Mouse (Mus musculus): ENCODE data around the gene Svopl.

Gene Svopl

DNA sequence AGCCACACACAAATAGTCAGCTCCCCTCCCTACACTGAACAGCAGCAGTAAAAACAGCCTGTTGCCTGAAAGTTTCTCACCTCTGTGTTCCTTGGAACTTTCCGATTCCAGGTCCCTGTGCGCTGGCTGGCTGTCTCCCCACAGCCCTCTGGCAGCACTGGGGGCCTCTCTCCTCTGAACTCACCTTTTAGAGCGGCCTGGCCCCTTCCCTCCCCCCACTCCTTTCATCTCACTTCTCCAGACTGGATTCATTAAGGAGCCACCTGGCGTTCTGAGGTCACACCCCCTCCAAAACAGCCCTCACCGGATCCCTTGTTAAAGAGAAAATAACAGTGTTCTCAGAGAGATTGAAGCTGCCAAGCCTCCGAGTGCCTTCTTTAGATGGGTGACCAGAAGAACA, at the start of gene Svopl:
Svopl (minus strand) TSS at position 159 of the 400 bp plus-strand sequence.
- DNase-seq (ENCODE audit: low spot score): no peak

DNA sequence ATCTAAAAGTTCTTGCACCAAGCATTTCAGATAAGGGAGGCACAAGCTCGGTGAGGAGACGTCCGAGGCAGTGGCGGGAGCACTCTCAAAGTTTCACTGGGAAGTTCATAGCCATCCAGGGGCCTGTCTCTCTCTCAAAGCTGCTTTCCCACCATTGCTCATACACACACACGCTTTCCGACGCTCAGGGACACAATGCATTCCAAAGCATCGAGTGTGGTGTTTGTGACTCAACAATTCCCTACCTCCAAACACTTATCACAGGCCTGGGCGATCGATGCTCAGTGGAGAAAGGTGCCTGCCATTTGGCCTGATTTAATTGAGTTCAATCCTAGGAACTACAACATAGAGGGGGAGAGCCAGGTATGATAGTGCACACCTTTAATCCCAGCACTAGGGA, 47.9 kb upstream of the Svopl start:
- DNase-seq (ENCODE audit: low spot score): no peak

DNA sequence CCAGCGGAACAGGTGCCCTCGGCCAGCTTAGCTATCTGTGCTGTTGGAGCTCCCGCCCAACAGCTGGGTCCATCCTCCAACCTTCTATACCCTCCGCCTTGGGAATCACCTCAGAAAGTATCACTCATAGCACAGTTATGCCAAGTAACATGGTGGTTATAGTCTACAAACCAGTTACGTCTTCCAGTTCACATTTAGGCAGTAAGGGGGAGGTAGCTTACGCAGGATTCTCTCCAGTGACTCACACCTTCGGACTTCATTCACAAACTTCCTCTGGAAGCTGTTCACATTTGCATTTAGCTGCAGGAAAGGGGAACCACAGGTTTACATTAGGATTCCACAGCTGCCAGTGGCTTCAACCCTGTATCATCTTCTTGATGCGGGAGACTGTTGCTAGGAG, 45.7 kb upstream of the Svopl start:
- DNase-seq (ENCODE audit: low spot score): no peak

DNA sequence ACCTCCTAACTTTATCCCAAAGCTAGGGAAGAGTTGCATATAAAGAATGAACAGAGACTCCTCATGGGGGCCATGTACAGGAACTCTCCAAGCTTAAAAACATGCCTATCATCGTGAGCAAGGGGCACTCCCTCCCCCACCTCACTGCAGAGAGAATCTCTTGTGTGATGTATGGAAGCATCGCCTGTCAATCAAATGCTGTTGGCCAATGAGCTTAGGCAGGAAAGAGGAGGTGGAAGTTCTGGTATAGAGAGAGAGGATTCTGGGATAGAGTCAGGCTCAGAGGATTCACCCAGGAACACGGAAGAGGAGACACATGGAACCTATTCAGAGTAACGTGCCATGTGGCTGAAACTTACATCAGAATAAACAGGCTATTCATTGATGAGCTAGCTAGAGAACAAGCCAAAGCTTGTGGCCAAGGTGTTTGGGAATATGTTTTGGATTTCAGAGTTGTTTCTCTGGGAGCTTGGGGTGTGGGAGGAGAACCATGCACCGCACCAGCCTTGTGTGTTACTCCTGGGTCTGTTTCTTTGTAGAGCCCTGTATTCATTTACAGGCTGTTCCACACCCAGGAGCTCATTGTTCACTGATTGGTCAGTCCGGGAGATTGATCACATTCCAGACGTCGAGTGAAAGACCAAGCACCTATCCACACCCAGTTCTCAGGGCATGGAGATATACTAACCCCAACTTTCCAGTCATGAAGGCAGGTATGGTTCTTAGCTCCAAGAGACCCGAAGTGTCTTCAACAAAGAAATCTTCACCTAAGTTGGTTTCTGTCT, 40.6 kb upstream of the Svopl start:
- DNase-seq (ENCODE audit: low spot score): no peak

DNA sequence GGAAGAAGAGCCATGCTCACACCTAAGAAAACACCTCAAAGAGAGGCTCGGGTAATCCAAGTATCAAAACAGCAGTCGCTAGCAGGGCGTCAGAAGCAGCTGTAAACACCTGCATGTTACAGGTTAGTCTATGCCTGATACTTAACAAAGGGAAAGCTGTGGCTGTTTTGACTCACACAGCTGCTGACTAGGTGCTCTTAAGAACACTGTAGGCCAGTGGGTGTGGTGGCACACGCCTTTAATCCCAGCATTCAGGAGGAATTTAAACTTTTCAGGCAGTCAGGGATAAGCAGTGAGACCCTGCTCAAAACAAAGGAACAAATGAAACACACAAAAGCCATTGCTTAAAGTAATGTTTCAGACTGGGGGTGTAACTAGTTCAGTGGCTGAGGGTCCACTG, 36.4 kb upstream of the Svopl start:
- no peak for DNase-seq (ENCODE audit: low spot score)

DNA sequence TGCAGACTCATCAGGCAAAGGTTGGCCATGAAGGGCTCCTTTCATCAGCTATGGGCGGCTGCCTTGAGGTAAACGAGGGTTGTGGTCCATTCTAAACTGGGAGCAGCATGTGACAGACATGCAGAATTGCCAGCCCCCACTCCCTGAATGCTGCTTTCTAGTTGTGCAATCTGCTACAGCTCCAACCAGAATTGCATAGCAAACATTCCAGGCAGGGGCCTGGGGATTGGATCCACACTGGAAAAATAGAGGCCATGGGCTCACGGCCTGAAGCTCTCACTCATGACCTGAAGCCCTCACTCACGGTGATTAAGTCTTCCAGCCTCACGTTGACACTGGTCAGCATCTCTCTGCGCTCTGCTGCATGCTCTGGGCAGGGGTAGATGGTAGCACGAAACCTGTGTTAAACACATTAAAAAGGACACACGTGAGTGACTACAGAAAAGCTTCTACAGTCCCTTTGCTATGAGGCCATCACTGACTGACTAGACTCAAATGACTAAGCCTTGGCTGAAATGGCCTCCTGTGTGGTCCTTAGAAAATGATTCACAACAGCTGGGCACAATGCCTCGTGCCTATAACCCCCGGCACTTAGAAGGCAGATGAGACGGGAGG, 35.0 kb upstream of the Svopl start:
- no peak for DNase-seq (ENCODE audit: low spot score)

DNA sequence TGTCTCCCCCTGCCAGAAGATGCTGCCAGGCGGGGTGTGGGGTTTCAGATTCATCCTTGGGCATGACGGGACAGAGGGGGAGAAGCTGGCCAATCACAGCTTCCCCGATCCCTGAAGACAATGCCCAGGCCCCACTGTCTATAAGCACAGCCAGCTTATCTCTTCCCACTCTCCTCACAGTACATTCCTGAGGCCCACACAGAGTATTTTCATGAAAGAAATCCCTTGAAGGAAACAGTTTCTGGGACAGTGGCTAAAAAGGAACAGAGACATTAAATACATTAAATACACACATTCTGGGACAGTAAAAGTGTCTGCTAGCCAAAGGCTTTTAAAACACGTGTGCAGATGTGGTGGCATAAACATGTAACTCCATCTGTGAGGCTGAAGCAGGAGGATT, 33.6 kb upstream of the Svopl start:
- no peak for DNase-seq (ENCODE audit: low spot score)

DNA sequence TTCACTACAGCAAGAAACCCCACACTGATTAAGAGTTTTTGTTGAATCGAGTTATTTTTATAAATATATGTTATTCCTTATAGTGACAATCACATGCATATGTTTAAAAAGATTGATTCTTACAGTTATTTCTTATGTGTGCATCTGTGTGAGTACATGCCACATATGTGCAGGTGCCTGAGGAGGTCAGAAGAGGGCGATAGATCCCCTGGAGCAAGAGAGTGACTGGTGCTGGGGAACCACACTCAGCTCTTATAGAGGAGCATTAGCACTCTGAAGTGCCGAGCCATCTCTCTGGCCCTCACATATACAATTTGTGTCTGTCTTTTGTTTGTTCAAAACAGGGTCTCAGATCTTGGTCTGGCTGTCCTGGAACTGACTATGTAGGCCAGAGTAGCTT, 26.8 kb upstream of the Svopl start:
- DNase-seq (ENCODE audit: low spot score): no peak

DNA sequence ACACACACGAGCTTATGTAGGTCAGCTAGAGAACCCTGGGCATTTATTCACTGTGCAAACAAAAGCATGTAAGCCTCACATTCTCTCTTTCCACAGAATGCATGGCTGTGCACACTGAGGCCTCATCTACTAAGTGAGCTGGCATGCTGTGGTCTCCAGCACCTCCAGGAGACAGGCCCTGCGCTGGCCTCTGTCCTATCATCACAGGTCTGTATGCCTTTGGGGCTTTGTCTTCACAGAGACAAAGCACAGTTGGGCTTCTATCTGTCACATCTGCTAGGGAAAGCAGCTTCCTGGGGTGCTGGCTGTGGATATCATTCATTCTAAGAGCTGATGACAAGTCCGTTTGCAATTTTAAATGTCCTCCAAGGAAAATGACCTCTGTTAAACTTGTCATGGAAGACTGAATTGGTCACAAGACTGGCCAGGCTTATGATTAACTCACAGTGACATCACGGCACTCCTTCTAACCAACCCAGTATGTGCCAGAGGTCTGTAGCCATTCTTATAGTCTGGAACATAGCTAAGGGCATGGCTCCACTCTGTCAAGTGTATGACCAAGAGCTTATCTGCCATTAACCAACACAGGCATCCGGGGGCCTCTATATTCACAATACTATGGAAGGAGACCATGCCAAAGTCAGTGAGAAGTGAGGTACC, 25.5 kb upstream of the Svopl start:
- DNase-seq (ENCODE audit: low spot score): no peak

DNA sequence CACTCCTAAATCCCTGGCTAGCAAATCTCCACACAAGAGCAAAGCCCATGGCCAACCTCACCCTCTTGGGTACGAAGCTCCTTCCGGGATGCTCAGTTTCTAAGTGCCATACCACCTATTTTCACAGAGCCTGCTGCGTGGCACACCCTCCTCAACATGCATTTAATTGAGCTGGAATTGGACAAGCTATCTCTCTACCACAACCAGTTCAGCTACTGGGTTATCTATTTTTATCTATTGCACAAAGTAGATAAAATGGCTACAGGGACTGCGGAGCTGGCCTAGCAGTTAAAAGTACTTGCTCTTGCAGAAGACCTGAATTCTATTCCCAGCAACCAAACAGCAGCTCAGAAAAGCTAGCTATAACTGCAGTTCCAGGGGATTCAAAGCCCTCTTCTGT, 24.5 kb upstream of the Svopl start:
- DNase-seq (ENCODE audit: low spot score): no peak

DNA sequence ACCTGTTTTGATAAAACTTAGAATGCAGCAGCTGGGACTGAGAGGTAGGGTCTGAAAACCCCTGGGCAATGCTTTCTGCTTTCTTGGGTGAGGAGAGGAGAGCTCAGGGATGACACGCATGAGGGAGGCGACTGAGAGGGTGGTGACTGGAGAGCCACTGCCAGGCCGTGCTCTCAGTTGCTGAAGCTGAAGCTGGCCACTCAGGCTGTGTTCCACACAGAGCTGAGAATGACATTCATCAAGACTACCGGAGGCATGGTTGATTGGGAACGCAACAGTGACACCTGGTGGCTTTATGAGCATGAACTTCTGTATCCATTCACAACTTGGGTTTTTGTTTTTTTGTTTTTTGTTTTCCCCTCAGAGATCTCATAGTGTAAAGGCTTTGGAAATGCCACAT, 19.4 kb upstream of the Svopl start:
- DNase-seq (ENCODE audit: low spot score): peak; percentile 54

DNA sequence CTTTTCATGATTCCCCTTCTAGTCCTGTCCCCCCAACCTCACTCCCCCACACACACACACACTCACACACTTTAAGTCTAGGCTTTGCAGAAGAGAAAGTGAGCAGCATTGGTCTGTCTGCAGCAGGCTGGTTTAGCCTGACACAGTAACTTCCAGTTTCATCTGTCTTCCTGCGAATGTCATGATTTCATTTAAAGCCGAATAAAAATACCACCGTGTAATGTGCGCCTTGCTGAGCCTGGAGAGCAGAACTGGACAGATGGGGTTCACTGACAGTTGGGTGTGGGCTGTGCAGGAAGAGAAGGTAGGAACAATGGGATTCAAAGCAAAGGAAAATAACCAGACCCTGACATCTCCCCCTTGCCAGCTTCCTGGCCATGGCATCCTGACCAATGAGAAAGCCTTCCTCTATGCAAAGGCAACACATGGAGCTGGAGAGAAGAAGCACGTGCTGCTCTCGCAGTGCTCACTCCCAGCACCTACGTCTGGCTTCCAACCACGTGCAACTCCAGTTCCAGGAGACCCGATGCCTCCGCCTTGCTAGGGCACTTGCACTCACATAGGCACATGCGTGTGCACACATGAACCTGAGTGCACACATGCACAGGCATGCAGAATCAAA, 18.8 kb upstream of the Svopl start:
- DNase-seq (ENCODE audit: low spot score): peak; percentile 61

DNA sequence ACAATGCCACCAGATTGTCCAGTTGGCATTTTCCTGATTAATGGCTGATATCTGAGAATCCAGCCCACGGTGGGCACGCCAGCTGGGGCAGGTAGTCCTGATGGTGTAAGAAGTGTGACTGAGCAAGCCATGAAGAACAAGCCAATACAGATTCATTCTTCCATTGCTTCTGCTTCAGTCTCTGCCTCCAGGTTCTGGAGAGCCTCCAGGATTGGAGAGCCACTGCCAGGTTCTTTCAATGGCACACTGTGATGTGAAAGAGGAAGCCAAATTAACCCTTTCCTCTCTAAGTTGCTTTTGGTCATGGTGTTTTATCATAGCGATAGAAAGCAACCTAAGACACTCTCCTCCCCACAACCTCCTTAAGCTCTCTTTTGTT, 18.3 kb upstream of the Svopl start:
- peak; percentile 58 for DNase-seq (ENCODE audit: low spot score)

DNA sequence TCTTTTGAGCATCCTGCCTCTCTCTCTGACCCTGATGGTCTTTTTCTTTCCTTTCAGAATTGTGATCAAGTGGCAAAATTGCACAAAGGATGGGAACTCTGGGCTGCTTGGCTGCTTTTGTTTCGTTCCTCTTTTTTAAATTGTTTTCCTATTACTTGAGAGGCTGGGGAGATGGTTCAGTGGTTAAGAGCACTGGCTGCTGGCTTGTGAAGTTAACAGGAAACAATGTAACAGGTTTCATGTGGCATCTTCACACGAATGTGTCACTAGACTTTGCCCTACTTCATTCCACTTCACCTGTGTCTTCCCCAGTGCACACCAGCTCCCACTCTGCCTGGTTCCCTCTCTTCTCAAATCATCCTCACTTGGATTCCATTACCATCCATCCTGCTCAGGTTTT, 17.8 kb upstream of the Svopl start:
- no peak for DNase-seq (ENCODE audit: low spot score)

DNA sequence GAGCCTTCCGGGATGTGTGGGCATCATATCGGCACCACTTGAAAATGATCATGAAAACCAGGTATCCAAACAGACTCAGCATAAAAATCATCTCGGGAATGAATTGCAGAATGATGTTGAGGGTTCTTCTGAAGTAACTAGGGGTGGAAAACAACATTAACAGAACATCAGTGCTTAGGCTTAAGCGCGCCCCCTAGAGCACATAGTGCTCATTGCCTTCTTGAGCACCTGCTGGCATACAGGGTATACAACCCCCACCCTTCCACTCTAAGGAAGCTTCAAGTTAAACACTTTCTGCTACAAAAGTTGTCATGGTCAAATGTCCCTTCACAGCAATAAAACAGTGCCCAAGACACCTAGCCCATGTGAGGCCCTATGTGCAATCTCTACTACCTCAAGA, 12.0 kb upstream of the Svopl start:
- DNase-seq (ENCODE audit: low spot score): no peak

DNA sequence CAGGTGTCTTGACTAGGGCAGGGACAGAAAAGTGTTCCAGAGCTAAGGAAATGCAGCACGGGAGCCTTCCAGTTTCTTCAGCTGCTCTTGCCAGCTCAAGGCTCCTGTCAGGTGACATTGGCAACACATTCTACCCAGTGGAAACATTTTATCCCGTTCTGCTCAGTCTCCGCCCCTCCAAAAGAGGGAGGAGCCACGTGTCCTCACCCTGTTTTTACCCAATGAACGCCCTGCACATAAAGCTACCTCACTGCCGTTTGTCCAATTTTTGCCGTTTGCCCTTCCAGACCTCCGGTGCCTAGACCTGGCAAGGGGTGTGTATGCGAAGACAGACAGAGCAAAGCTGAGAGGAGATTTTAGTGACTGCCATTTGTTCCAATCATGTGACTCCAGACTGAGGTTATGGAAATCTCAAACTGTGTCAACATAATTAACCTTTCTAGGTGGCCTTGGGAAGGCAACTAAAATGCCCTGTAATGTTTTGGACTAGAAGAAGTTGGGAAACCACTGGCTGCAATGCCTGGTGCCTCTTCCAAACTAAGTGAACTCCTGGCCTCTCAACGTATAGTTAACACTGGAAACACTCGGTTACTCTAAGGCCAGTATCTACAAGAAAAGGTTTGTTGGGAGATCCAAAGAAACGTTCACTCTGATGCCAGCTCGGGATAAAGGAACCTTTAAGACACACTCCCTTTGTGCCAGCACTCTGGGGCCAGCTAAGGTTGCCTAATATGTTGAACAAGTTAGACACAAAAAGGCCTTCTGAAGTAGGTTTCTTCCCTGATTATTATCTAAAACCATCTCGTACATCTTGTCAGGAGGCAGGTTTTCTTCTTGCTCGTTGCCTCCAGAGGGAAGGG, 8.9 kb upstream of the Svopl start:
- no peak for DNase-seq (ENCODE audit: low spot score)

DNA sequence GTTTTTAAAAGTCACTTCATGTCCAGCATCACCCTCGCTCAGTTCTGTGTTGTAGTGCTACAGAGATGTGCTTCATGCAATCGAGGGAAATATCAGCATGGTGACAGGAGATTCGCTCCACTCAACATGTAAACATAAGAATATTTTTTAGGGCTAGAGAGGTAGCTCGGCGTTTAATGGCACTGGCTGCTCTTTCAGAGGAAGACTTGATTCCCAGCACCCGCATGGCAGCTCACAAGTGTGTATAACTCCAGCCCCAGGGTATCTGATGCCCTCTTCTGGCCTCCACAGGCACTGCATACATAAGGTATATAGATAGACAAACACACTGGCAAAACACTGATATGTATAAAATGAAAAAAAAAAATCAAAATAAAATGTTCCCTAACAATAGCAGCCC, 2.8 kb upstream of the Svopl start:
- DNase-seq (ENCODE audit: low spot score): no peak

DNA sequence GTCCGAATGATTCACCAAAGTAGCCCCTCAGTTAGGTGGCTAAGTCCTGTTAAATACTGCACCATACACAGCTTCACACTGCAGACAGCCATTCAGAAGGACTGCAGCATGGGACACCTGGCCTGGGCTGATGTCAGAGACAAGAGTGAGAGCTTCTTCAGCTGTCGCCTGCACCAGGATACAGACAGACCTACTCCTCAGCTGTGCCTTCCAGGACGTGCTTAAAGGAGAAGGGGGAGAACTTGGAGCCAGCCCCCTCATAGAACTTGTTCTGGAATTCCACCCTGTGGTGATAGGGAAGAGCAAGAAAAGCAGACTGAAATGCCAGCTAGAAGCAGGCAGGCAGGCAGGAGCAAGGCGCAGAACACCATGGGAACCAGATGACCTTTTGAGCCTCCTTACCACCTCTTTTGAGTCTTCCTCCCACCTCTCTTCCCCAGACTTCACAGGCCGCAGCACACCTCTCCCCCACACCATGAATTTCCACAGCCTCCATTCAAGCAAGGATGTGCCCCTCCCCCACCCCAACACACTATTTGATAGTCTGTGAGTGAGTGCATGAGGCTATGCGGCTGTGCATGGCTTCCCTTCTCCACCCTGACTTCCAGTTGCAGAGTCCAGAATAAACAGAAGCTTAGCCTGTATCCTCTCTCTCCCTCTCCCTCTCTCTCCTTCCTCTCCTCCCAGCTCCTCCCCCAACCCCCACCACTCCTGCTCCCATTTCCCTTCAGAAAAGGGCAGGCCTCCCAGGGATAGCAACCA, 2.2 kb upstream of the Svopl start:
- DNase-seq (ENCODE audit: low spot score): no peak

DNA sequence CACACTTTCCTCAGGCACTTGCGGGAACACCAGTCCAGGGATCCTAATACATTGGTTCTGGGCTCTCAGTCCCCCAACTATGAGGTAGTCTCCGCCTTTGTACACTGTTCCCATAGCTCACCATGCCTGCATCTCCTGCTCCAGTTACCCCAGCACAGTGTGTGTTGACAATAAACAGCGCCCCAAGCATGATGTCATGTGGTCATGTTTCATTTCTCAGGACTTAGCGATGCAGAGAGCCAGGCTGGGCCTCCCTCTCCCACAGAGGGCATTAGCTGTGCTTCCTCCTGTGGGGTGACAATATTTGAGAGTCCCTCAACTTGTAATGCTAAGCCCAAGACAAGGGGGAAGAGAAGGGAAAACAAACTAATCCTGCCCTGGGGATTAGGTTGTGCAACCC, 1.2 kb upstream of the Svopl start:
- DNase-seq (ENCODE audit: low spot score): no peak

DNA sequence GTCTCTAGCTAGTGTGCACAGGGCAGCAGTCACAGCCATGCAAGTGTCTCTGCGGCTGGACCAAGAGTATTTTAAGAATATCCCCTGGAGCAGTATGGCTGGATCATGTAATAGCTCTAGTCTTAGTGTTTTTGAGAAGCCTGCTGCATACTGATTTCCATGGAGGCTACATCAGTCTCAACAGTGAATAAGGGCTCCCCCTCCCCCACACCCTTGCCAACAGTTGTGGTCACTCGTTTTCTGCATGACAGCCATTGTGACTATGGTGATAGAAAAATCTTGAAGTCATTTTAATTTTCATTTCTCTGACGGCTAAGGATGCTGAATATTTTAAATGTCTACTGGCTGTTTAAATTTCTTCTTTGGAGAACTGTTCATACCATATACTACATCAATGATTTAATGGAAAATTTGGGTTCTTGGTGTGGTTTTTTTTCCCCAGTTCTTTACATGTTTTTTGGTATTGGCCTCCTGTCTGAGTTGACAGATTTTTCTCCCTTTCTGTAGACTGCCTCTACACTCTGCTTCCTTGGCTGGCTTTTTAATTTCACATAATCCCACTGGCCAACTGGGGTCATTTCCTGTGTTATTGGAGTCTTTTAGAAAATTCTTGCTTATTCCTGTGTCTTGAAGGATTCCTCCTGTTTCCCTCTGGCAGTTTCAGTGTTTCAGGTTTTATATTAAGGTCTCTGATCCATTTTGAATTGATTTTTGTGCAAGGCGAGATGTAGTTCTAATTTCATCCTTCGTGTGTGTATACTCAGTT, 13.8 kb downstream of the Svopl start:
- no peak for DNase-seq (ENCODE audit: low spot score)

Data from layer of hippocampus, adult 9-10 months (tissue).